Mouse (Mus musculus) stomach, adult 2 months (tissue): Measurements from ENCODE around the gene Pla2g2f. TPM values are rescaled to one million over a fixed set of nuclear protein-coding genes. Genes with fewer than 3 reads are reported as not detected.

Source experiments
- polyA plus RNA-seq: library from polyadenylated mRNA; depleted of rRNA; stranded (reverse); fragments of >200 nt; gene quantifications from 2 replicates; pipeline ENCODE4 v1.2.3, GENCODE M21; 2012; rRNA removed

The Pla2g2f gene
- polyA plus RNA-seq = 3.7 and 4.8 TPM in 2 replicates

DNA sequence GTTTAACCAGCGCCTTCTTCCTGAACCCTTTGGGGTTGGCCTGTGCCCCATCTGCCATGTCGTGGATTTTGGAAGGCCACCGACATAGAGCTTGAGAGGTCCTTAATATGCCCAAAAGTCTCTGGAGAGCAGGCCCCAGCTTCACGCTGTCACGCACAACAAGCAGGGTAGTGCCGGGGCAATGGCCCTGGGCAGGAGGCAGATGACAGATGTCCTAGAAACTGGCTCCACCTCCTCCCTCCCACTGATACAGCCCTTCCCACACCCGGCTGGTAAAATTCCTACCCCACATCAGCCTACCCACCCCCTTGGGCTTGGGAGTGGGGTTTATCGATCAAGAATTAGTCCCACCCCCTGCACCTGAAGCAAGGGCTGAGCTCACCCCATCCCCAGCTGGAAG is at the start of gene Pla2g2f:
Gene Pla2g2f, minus strand, starts transcription at position 211 of the 400 bp plus-strand sequence.

DNA sequence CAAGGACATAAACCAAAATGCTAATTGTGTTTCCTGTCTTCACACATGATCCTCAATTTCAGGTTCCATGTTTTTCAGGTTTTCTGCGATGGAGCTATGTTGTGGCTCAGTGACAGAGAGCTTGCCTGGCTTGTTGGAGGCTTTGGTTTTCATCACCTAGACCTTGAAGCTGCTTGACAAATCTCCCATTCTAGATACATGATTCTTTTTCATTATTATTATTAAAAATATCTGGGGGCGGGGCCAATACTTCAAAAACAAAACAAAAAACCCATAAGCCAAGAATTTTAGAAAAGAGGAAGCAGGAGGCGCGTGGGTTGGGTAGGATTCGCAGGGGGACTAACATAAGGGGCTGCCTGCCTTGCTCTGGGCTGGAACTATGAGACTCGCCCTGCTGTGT is 18.0 kb upstream of the Pla2g2f start, which contains the start of gene Pla2g2d:
Gene Pla2g2d, plus strand, starts transcription at position 301 of the 400 bp plus-strand sequence.

DNA sequence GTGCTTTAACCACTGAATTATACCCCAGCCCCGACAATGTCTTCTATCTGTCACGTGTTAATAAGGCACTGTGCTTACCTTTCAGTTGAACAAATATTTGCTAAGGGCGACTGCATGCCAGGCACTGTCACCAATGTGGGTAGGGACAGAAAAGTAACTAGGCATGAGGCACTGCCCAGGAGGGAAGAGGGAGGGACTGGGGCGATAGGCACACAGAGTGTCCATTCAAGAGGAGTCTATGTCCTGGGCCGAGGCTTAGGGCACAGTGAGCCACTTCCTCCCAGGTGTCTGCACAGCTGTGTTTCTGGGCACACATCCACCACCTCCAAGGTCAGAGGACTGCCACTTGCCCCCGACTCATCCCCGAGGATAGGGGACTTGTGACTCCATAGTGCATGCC is 20.4 kb downstream of the Pla2g2f start, which contains the start of gene Ubxn10:
Gene Ubxn10, minus strand, starts transcription at position 137 of the 400 bp plus-strand sequence.

DNA sequence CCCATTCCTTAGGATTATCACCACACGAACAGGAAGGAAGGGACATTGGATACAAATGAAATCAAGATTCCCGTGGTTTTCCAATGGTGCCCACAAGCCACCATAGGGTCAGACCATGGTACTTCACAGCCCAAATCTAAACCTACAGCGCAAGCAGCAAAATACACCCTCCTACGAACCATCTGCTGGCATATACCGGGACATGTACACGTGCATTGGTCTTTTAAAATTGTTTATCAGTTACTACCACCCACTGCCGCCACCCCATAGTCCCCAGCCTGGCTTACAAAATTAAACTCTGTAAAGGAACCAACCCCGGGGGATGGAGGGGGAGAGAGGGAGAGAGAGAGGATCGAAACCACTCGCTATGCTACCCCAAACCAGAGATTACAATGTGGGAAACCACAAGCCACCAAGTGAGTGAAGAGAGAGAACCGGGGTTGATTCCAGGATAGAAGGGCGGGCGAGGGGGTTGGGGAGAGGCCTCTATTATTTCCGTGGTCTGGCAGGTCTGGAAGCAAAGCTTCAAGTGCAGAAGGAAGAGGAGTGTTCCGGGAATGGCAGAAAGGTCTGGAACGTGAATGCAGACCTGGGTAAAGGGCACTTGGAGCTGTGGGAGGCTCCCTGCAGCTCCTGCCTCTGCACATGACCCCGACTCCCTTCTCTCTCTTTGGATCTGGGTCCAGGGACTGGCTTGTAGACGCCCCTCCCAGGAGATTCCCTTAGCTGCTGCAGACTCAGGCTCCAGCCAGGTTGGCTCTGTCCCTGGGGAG is 32.9 kb downstream of the Pla2g2f start, which contains the start of gene Pla2g2c:
Gene Pla2g2c, plus strand, starts transcription at position 439 of the 773 bp plus-strand sequence.

Other genes starting within 250 kb of the Pla2g2f start
- gene Vwa5b1, start 121.7 kb downstream of the Pla2g2f start, polyA plus RNA-seq = 0.02 and 0.03 TPM in 2 replicates
- 0.09 and 0.10 TPM in 2 replicates for gene Pla2g2c, start 32.8 kb downstream of the Pla2g2f start, polyA plus RNA-seq
- gene Ubxn10, start 20.5 kb downstream of the Pla2g2f start, polyA plus RNA-seq = 0.74 and 1.0 TPM in 2 replicates
- 0.33 and 0.44 TPM in 2 replicates for gene Pla2g2d, start 18.1 kb upstream of the Pla2g2f start, polyA plus RNA-seq
- 2.3 and 2.5 TPM in 2 replicates for gene Pla2g5, start 105.9 kb upstream of the Pla2g2f start, polyA plus RNA-seq
- not detected in 2 replicates for gene Gm13030, start 116.3 kb upstream of the Pla2g2f start, polyA plus RNA-seq
- gene Pla2g2e, start 120.3 kb upstream of the Pla2g2f start, polyA plus RNA-seq = 0.39 and 0.97 TPM in 2 replicates
- 2.3 and 3.0 TPM in 2 replicates for gene Otud3, start 156.3 kb upstream of the Pla2g2f start, polyA plus RNA-seq
- 33.0 and 47.0 TPM in 2 replicates for gene Rnf186, start 209.5 kb upstream of the Pla2g2f start, polyA plus RNA-seq
- 7.8 and 8.4 TPM in 2 replicates for gene Tmco4, start 215.3 kb upstream of the Pla2g2f start, polyA plus RNA-seq